Mouse (Mus musculus) CH12.LX (cell line): ENCODE data around the gene Hibch.

ENCODE experiments used
- ETS1 ChIP-seq: conservative IDR thresholded peaks from 2 replicates; pipeline ENCODE4 v1.6.1; 2012; ENCODE audit warnings: low read depth, mild to moderate bottlenecking, inconsistent platforms, low read length, improper control_type of control experiment, moderate library complexity
- JUN ChIP-seq: IDR thresholded peaks from 2 replicates; pipeline ENCODE4 v1.6.1; 2011; ENCODE audit warnings: low read depth, mild to moderate bottlenecking, low read length, improper control_type of control experiment, moderate library complexity; ENCODE audit not compliant: insufficient read depth
- JUND ChIP-seq: conservative IDR thresholded peaks from 2 replicates; pipeline ENCODE4 v1.6.1; 2011; ENCODE audit warnings: low read depth, low read length, improper control_type of control experiment
- MAX ChIP-seq: IDR thresholded peaks from 2 replicates; pipeline ENCODE4 v1.6.1; 2011; ENCODE audit warnings: low read length, improper control_type of control experiment
- MXI1 ChIP-seq: IDR thresholded peaks from 2 replicates; pipeline ENCODE4 v1.6.1; 2011; ENCODE audit warnings: mild to moderate bottlenecking, low read depth, low read length, improper control_type of control experiment
- MYC ChIP-seq: IDR thresholded peaks from 2 replicates; pipeline ENCODE4 v1.6.1; 2011; ENCODE audit warnings: low read depth, mild to moderate bottlenecking, improper control_type of control experiment, low read length
- NRF1 ChIP-seq: IDR thresholded peaks from 2 replicates; pipeline ENCODE4 v1.6.1; 2014; ENCODE audit warnings: low read depth, mild to moderate bottlenecking, inconsistent platforms, low read length, improper control_type of control experiment, moderate library complexity
- POLR2A ChIP-seq: IDR thresholded peaks from 2 replicates; pipeline ENCODE4 v1.6.1; 2011; ENCODE audit warnings: low read depth, mild to moderate bottlenecking, improper control_type of control experiment, low read length
- POLR2AphosphoS2 ChIP-seq: IDR thresholded peaks from 2 replicates; pipeline ENCODE4 v1.6.1; 2011; ENCODE audit warnings: low read depth, low read length, improper control_type of control experiment
- RCOR1 ChIP-seq: conservative IDR thresholded peaks from 2 replicates; pipeline ENCODE4 v1.6.1; 2012; ENCODE audit warnings: low read depth, mild to moderate bottlenecking, inconsistent platforms, low read length, improper control_type of control experiment
- TBP ChIP-seq: conservative IDR thresholded peaks from 2 replicates; pipeline ENCODE4 v1.6.1; 2011; ENCODE audit warnings: low read depth, low read length, improper control_type of control experiment
- USF2 ChIP-seq: conservative IDR thresholded peaks from 2 replicates; pipeline ENCODE4 v1.6.1; 2011; ENCODE audit warnings: low read depth, low read length, improper control_type of control experiment

GRCm38 (mm10) chr1:52801651-52802050 is 43.1 kb upstream of the Hibch start:
- TF ChIP-seq USF2 = no peak
- no peak for TF ChIP-seq MYC
- 0 out of 2 replicates have a peak, but pooled peaks have one; percentile 21 for TF ChIP-seq RCOR1
- no peak for TF ChIP-seq POLR2A
- no peak for TF ChIP-seq TBP
- no peak for TF ChIP-seq NRF1
- TF ChIP-seq JUN = no peak
- TF ChIP-seq ETS1 = 0 out of 2 replicates have a peak, but pooled peaks have one; percentile 28
- TF ChIP-seq POLR2AphosphoS2 = no peak
- TF ChIP-seq MAX = peak; percentile 40; the same call in 1 of the 2 replicates
- 0 out of 2 replicates have a peak, but pooled peaks have one; percentile 14 for TF ChIP-seq MXI1
- no peak for TF ChIP-seq JUND
